ENCODE assay signal across 8 mouse cellular contexts in the genomic region with DNA sequence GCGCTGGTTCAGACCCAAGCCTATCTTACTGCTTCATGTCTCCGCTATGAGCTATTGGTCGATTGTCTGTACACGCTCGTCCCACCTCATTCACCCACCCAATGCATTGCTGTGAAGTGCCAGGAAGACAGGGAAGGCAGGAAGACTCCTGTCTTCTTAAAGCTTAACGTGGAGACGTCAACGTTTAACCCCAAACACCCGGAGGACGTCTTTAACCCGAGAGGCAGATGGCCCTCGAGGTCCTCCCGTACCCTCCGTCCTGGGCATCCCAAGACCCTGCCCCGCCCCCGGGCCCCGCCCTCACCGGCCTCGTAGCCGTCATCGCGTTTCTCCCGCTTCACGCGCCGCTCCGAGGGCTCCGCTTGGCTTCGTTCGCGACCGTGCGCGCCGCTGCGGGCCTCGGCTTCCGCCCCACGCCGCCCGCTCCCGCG. TPM values are rescaled to one million over a fixed set of nuclear protein-coding genes. Genes with fewer than 3 reads are reported as not detected.
A peak's percentile ranks its signal among the peaks of the same experiment; 100 is the strongest.
DNase-seq lines count a peak whose midpoint lies in the region; ATAC-seq and TF ChIP-seq lines count a peak whose summit lies in the region.

No protein-coding gene starts in this region.

- peaks cover 25% of the 10 kb centered on the region for H3K36me3 ChIP-seq in spleen, adult 2 months (ENCODE audit: control insufficient read depth, insufficient read depth, low read length)
- H3K36me3 ChIP-seq in forebrain, embryonic 16.5 days (ENCODE audit: control insufficient read depth, insufficient read depth): peaks cover 12% of the 10 kb centered on the region
- peaks cover 27% of the 10 kb centered on the region for H3K36me3 ChIP-seq in limb, embryonic 14.5 days (ENCODE audit: control insufficient read depth, insufficient read depth, low read length)
- H3K36me3 ChIP-seq in small intestine, adult 2 months (ENCODE audit: control insufficient read depth, insufficient read depth, low read length): peaks cover 19% of the 10 kb centered on the region

- H3K27me3 ChIP-seq in spleen, adult 2 months (ENCODE audit: control insufficient read depth, insufficient read depth, low read length): no peaks in the 10 kb centered on the region
- H3K27me3 ChIP-seq in forebrain, embryonic 16.5 days (replicated peaks; ENCODE audit: control insufficient read depth, insufficient read depth, low read length): no peaks in the 10 kb centered on the region
- no peaks in the 10 kb centered on the region for H3K27me3 ChIP-seq in limb, embryonic 14.5 days (ENCODE audit: control insufficient read depth, insufficient read depth, low read length)
- no peaks in the 10 kb centered on the region for H3K27me3 ChIP-seq in small intestine, adult 2 months (ENCODE audit: control insufficient read depth, insufficient read depth, low read length)

- H3K4me1 ChIP-seq in spleen, adult 2 months (ENCODE audit: control insufficient read depth, insufficient read depth, insufficient read length): peaks cover 7% of the 10 kb centered on the region; the same call in 1 of the 2 replicates
- peaks cover 32% of the 10 kb centered on the region for H3K4me1 ChIP-seq in forebrain, embryonic 16.5 days (replicated peaks; ENCODE audit: control insufficient read depth, insufficient read depth, low read length)
- H3K4me1 ChIP-seq in limb, embryonic 14.5 days (ENCODE audit: control insufficient read depth, insufficient read depth, low read length): peaks cover 23% of the 10 kb centered on the region
- H3K4me1 ChIP-seq in small intestine, adult 2 months (ENCODE audit: control insufficient read depth, insufficient read depth, insufficient read length, low read length): peaks cover 11% of the 10 kb centered on the region; the same call in 1 of the 2 replicates

- peak; percentile 24; the same call in 1 of the 2 replicates for ATAC-seq in forebrain, embryonic 16.5 days
- peak; percentile 45; the same call in 1 of the 2 replicates for ATAC-seq in limb, embryonic 14.5 days (ENCODE audit: low FRiP score, low read depth)

- H3K4me2 ChIP-seq in forebrain, embryonic 16.5 days (ENCODE audit: low read length): peak overlapping the region; percentile 61
- H3K4me2 ChIP-seq in limb, embryonic 14.5 days (replicated peaks; ENCODE audit: low read depth, low read length, severe bottlenecking): peak overlapping the region; percentile 84

- 1% methylated on average over 42 of the region's 43 CpGs for WGBS in spleen, adult 2 months
- under 1% methylated on average over 36 of the region's 43 CpGs for WGBS in forebrain, embryonic 16.5 days
- WGBS in limb, embryonic 14.5 days: 2% methylated on average over 39 of the region's 43 CpGs
- WGBS in small intestine, adult 2 months: under 1% methylated on average over 43 of the region's 43 CpGs

- H3K9me3 ChIP-seq in forebrain, embryonic 16.5 days (ENCODE audit: control insufficient read depth, low read length): no peaks in the 10 kb centered on the region
- no peaks in the 10 kb centered on the region for H3K9me3 ChIP-seq in limb, embryonic 14.5 days (ENCODE audit: control insufficient read depth, low read length)

- peak; percentile 59 to 73 for DNase-seq in cerebellum, postnatal 10 days
- DNase-seq in cerebellum, adult 8-10 months: no peak
- DNase-seq in spleen, adult 2 months (ENCODE audit: low read depth in 1 of 2, low spot score in 2 of 2): no peak
- DNase-seq in spleen, postnatal 14 days (ENCODE audit: low spot score in 2 of 2): no peak
- no peak for DNase-seq in limb, embryonic 14.5 days (ENCODE audit: low spot score)
- no peak for DNase-seq in layer of hippocampus, adult 11-12 months (ENCODE audit: low spot score)

- peak overlapping the region; percentile 90 for H3K27ac ChIP-seq in spleen, adult 2 months (ENCODE audit: insufficient read depth, low read length)
- H3K27ac ChIP-seq in forebrain, embryonic 16.5 days (ENCODE audit: low read length): peak overlapping the region; percentile 75
- H3K27ac ChIP-seq in limb, embryonic 14.5 days (replicated peaks; ENCODE audit: low read depth, low read length): peak overlapping the region; percentile 79; the same call in 1 of the 2 replicates
- H3K27ac ChIP-seq in small intestine, adult 2 months (ENCODE audit: insufficient read depth, low read depth, low read length): peak overlapping the region; percentile 63

- TF ChIP-seq POLR2A in spleen, adult 2 months (IDR thresholded peaks at IDR 0.05; ENCODE audit: low read depth, low read length): no peak
- no peak for TF ChIP-seq POLR2A in limb, embryonic 14.5 days (IDR thresholded peaks at IDR 0.05; ENCODE audit: borderline replicate concordance, extremely low read depth, insufficient read depth, insufficient read length)
- TF ChIP-seq POLR2A in small intestine, adult 2 months (IDR thresholded peaks at IDR 0.05; ENCODE audit: low read depth, low read length): no peak

- H3K4me3 ChIP-seq in spleen, adult 2 months (ENCODE audit: extremely low read depth, insufficient read depth, insufficient read length): peak overlapping the region; percentile 93
- peak overlapping the region; percentile 83 for H3K4me3 ChIP-seq in forebrain, embryonic 16.5 days (replicated peaks; ENCODE audit: low read length)
- peak overlapping the region; percentile 99 for H3K4me3 ChIP-seq in limb, embryonic 14.5 days (replicated peaks; ENCODE audit: low read length)
- peak overlapping the region; percentile 95 for H3K4me3 ChIP-seq in small intestine, adult 2 months (ENCODE audit: low read depth, low read length)

- TF ChIP-seq CTCF in spleen, adult 2 months (IDR thresholded peaks at IDR 0.05; ENCODE audit: extremely low read depth, insufficient read depth, insufficient read length, insufficient replicate concordance): no peak
- TF ChIP-seq CTCF in small intestine, adult 2 months (IDR thresholded peaks at IDR 0.05; ENCODE audit: extremely low read depth, insufficient read length, insufficient replicate concordance, low read depth, low read length): no peak

- peak overlapping the region; percentile 79 for H3K9ac ChIP-seq in forebrain, embryonic 16.5 days (replicated peaks; ENCODE audit: low read depth, low read length)
- peak overlapping the region; percentile 91 for H3K9ac ChIP-seq in limb, embryonic 14.5 days (ENCODE audit: low read depth, low read length, severe bottlenecking)

RNA-seq across cellular contexts. Expression of gene Sart1, which starts 0.5 kb away (rescaled TPM):
- polyA plus RNA-seq in spleen, adult 2 months (2012; rRNA removed): 19.2 and 27.3 TPM in 2 replicates
- 74.4 and 75.1 TPM in 2 replicates for polyA plus RNA-seq in forebrain, embryonic 16.5 days (2015; fragmentation: Nextera tagmentation; extraction: Ambion mirVana)
- polyA plus RNA-seq in limb, embryonic 14.5 days (2012; rRNA removed): 49.7 and 66.4 TPM in 2 replicates
- 67.1 and 76.1 TPM in 2 replicates for polyA plus RNA-seq in limb, embryonic 14.5 days (2014; fragmentation: Nextera tagmentation; extraction: Ambion mirVana)
- 7.3 and 27.7 TPM in 2 replicates for polyA plus RNA-seq in small intestine, adult 2 months (2012; rRNA removed)

RNA-seq across cellular contexts. Expression of gene Tsga10ip, which starts 14.3 kb away (rescaled TPM):
- polyA plus RNA-seq in spleen, adult 2 months (2012; rRNA removed): 1.9 and 2.3 TPM in 2 replicates
- polyA plus RNA-seq in forebrain, embryonic 16.5 days (2015; fragmentation: Nextera tagmentation; extraction: Ambion mirVana): not detected in 2 replicates
- 0.13 and 0.14 TPM in 2 replicates for polyA plus RNA-seq in limb, embryonic 14.5 days (2012; rRNA removed)
- 0.18 TPM in 1 of 2 replicates, not detected in the other for polyA plus RNA-seq in limb, embryonic 14.5 days (2014; fragmentation: Nextera tagmentation; extraction: Ambion mirVana)
- polyA plus RNA-seq in small intestine, adult 2 months (2012; rRNA removed): 1.4 and 8.3 TPM in 2 replicates

RNA-seq across cellular contexts. Expression of gene Banf1, which starts 21.1 kb away (rescaled TPM):
- polyA plus RNA-seq in spleen, adult 2 months (2012; rRNA removed): 72.0 and 79.8 TPM in 2 replicates
- 378 and 389 TPM in 2 replicates for polyA plus RNA-seq in forebrain, embryonic 16.5 days (2015; fragmentation: Nextera tagmentation; extraction: Ambion mirVana)
- polyA plus RNA-seq in limb, embryonic 14.5 days (2012; rRNA removed): 222 and 265 TPM in 2 replicates
- polyA plus RNA-seq in limb, embryonic 14.5 days (2014; fragmentation: Nextera tagmentation; extraction: Ambion mirVana): 411 and 420 TPM in 2 replicates
- 63.6 and 100 TPM in 2 replicates for polyA plus RNA-seq in small intestine, adult 2 months (2012; rRNA removed)

RNA-seq across cellular contexts. Expression of gene Eif1ad, which starts 21.5 kb away (rescaled TPM):
- polyA plus RNA-seq in spleen, adult 2 months (2012; rRNA removed): 17.4 and 20.0 TPM in 2 replicates
- 43.3 and 49.9 TPM in 2 replicates for polyA plus RNA-seq in forebrain, embryonic 16.5 days (2015; fragmentation: Nextera tagmentation; extraction: Ambion mirVana)
- 39.4 and 41.8 TPM in 2 replicates for polyA plus RNA-seq in limb, embryonic 14.5 days (2012; rRNA removed)
- 43.5 and 43.7 TPM in 2 replicates for polyA plus RNA-seq in limb, embryonic 14.5 days (2014; fragmentation: Nextera tagmentation; extraction: Ambion mirVana)
- 11.8 and 27.0 TPM in 2 replicates for polyA plus RNA-seq in small intestine, adult 2 months (2012; rRNA removed)

RNA-seq across cellular contexts. Expression of gene Drap1, which starts 36.8 kb away (rescaled TPM):
- 59.6 and 75.8 TPM in 2 replicates for polyA plus RNA-seq in spleen, adult 2 months (2012; rRNA removed)
- 283 and 294 TPM in 2 replicates for polyA plus RNA-seq in forebrain, embryonic 16.5 days (2015; fragmentation: Nextera tagmentation; extraction: Ambion mirVana)
- polyA plus RNA-seq in limb, embryonic 14.5 days (2012; rRNA removed): 163 and 236 TPM in 2 replicates
- polyA plus RNA-seq in limb, embryonic 14.5 days (2014; fragmentation: Nextera tagmentation; extraction: Ambion mirVana): 219 and 233 TPM in 2 replicates
- polyA plus RNA-seq in small intestine, adult 2 months (2012; rRNA removed): 32.9 and 63.2 TPM in 2 replicates

Comparison
In these comparisons a context has a peak if more than half of its experiments do, and no peak if none do; other contexts are left out.
1. DNase-seq: peak in cerebellum, postnatal 10 days (2 of 2); none in cerebellum, adult 8-10 months (single experiment), spleen, adult 2 months (0 of 2), spleen, postnatal 14 days (0 of 2), limb, embryonic 14.5 days (single experiment) and layer of hippocampus, adult 11-12 months (single experiment).
2. Peak in every context shown above with its lines, with median percentiles within 50 percentile points of each other: H3K27ac ChIP-seq and H3K4me3 ChIP-seq.